Mouse (Mus musculus) kidney, adult 2 months (tissue): ENCODE data around the gene Napa. TPM values are rescaled to one million over a fixed set of nuclear protein-coding genes. Genes with fewer than 3 reads are reported as not detected.

Experiments
- DNase-seq: peaks from one replicate; pipeline ENCODE4 v3.0.0; 2021
- H3K27ac ChIP-seq: fragments of 200-500 bp; 2 replicates; pipeline ENCODE4 v1.5.1; 2012; ENCODE audit warnings: low read depth, low read length, control low read depth, inconsistent platforms; ENCODE audit not compliant: insufficient read depth
- H3K27me3 ChIP-seq: fragments of 200-500 bp; replicated peaks from 2 replicates; pipeline ENCODE4 v1.6.1; 2012; ENCODE audit warnings: mild to moderate bottlenecking, moderate library complexity, low read length, inconsistent platforms; ENCODE audit not compliant: control insufficient read depth, insufficient read depth
- H3K36me3 ChIP-seq: fragments of 200-500 bp; 2 replicates; pipeline ENCODE4 v1.6.1; 2012; ENCODE audit warnings: mild to moderate bottlenecking, moderate library complexity, low read length, inconsistent platforms; ENCODE audit not compliant: control insufficient read depth, insufficient read depth
- H3K4me1 ChIP-seq: fragments of 200-500 bp; 2 replicates; pipeline ENCODE4 v1.6.1; 2011; ENCODE audit warnings: low read length; ENCODE audit not compliant: control insufficient read depth, insufficient read depth
- H3K4me3 ChIP-seq: fragments of 200-500 bp; 2 replicates; pipeline ENCODE4 v1.5.1; 2011; ENCODE audit warnings: mild to moderate bottlenecking, low read depth, low read length, control low read depth; ENCODE audit not compliant: insufficient read depth
- CTCF ChIP-seq: fragments of 200-500 bp; conservative IDR thresholded peaks from 2 replicates; pipeline ENCODE4 v1.5.1; 2011; ENCODE audit warnings: low read depth, mild to moderate bottlenecking, control low read depth, low read length, moderate library complexity, mixed read lengths; ENCODE audit not compliant: insufficient read depth, insufficient read length
- POLR2A ChIP-seq: fragments of 200-500 bp; IDR thresholded peaks from one replicate; pipeline ENCODE4 v1.6.1; 2011; ENCODE audit warnings: low read depth, low read length, control low read depth
- WGBS: fragments of 180-500 bp; shearing (Covaris S2); methylation state at CpG from one replicate; pipeline ENCODE4 v1.1.7; 2018; 5-methylcytosine and 5-hydroxymethylcytosine counted together
- polyA plus RNA-seq: library from polyadenylated mRNA; depleted of rRNA; stranded (reverse); fragments of >200 nt; gene quantifications from 2 replicates; pipeline ENCODE4 v1.2.3, GENCODE M21; 2012

Napa gene
- polyA plus RNA-seq, 1 experiment, result 177 TPM

GRCm38 (mm10) chr7:16108886-16109542 is 10.8 kb downstream of the Napa start:
- H3K36me3 ChIP-seq, result no peaks in the 10 kb centered on the region

DNA sequence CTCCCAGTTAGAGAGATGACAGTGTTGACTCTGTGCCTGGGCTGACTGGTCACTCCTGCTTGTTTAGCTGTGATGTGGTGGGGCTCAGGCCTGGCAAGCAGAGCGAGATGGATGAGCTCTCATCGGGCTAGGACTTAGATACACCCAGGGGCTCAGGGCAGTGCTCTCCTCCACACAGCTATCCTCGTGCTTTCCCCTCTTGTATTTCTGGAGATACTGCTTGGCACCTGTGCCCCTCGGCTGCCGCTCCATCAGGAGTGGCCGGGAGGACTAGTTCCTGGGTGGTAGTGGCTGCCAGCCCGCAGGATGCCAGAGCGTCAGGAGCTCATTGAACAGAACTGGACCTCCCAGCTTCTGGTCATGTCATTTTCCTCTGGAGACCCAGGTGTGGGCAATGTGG is 11.9 kb downstream of the Napa start:
- 92% methylated on average over 8 of the region's 8 CpGs for WGBS
- Histone ChIP-seq H3K36me3 (no peaks in the 10 kb centered on the region; the same call in 1 of the 2 replicates), H3K4me1 (no peaks in the 10 kb centered on the region), H3K4me3 (no peak overlapping the region), H3K27ac (no peak overlapping the region), H3K27me3 (no peaks in the 10 kb centered on the region)
- DNase-seq, result no peak
- TF ChIP-seq POLR2A, result no peak
- TF ChIP-seq CTCF, result no peak

More at GRCm38 (mm10) chr7:16108886-16109542, 10.8 kb downstream of the Napa start:
- no peak overlapping the region for H3K27ac ChIP-seq
- H3K4me3 ChIP-seq, result no peak overlapping the region
- no peak for DNase-seq
- WGBS, result 89% methylated on average over 9 of the region's 9 CpGs
- TF ChIP-seq CTCF (no peak), POLR2A (no peak)
- no peaks in the 10 kb centered on the region for H3K27me3 ChIP-seq
- H3K4me1 ChIP-seq, result no peaks in the 10 kb centered on the region

GRCm38 (mm10) chr7:16111284-16112090 is 13.2 kb downstream of the Napa start:
- no peaks in the 10 kb centered on the region for H3K27me3 ChIP-seq
- WGBS, result 88% methylated on average over 7 of the region's 7 CpGs

DNA sequence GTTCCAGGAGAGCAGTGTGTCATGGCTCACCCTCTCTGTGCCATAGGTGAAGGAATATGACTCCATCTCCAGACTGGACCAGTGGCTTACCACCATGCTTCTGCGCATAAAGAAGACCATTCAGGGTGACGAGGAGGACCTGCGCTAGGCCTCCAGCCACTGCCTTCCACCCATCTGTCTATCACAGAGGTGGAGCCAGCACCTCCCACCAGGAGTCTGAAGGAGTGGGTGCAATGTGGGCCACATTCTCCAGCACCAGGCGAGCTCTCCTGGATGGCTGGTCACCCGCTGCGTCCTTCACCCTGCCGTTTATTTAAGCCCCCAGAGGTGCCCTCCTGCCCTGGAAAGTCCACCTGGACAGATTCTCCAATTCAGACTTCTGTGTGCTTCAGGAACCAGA is 18.2 kb downstream of the Napa start:
- peaks cover 6% of the 10 kb centered on the region; the same call in 1 of the 2 replicates for H3K4me1 ChIP-seq
- no peak overlapping the region for H3K4me3 ChIP-seq
- no peak for DNase-seq
- 95% methylated on average over 7 of the region's 7 CpGs for WGBS
- H3K27me3 ChIP-seq, result no peaks in the 10 kb centered on the region
- peaks cover 2% of the 10 kb centered on the region; the same call in 1 of the 2 replicates for H3K36me3 ChIP-seq
- no peak overlapping the region for H3K27ac ChIP-seq
- TF ChIP-seq CTCF (no peak), POLR2A (no peak)

More at GRCm38 (mm10) chr7:16111284-16112090, 13.2 kb downstream of the Napa start:
- H3K36me3 ChIP-seq, result peaks cover 2% of the 10 kb centered on the region; the same call in 1 of the 2 replicates
- no peak for DNase-seq
- no peak overlapping the region for H3K27ac ChIP-seq
- TF ChIP-seq POLR2A (no peak), CTCF (no peak)
- H3K4me1 ChIP-seq, result no peaks in the 10 kb centered on the region
- no peak overlapping the region for H3K4me3 ChIP-seq

DNA sequence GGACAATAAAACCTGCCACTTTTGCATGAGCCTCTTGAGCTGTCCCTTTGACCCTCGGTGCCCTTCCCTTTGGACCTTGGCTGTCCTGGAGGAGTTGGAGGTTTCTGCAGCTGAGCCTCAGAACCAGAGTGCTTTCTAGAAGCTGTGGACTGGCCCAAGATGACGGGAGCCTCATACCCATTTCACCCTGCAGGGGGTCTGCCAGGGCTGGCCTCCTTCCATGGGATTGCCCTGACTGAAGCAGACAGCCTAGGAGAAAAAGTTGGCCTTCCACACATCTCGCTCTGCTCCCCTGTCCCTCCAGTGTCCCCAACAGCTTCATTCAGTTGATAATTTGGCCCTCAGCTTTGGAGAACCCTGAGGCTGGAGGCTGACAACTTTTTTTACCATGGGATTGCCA is 18.8 kb downstream of the Napa start:
- WGBS, result 81% methylated on average over 3 of the region's 3 CpGs
- no peak for DNase-seq
- Histone ChIP-seq H3K4me3 (no peak overlapping the region), H3K27ac (no peak overlapping the region), H3K4me1 (peaks cover 6% of the 10 kb centered on the region; the same call in 1 of the 2 replicates), H3K27me3 (no peaks in the 10 kb centered on the region), H3K36me3 (peaks cover 2% of the 10 kb centered on the region; the same call in 1 of the 2 replicates)
- TF ChIP-seq POLR2A, result no peak
- no peak for TF ChIP-seq CTCF

DNA sequence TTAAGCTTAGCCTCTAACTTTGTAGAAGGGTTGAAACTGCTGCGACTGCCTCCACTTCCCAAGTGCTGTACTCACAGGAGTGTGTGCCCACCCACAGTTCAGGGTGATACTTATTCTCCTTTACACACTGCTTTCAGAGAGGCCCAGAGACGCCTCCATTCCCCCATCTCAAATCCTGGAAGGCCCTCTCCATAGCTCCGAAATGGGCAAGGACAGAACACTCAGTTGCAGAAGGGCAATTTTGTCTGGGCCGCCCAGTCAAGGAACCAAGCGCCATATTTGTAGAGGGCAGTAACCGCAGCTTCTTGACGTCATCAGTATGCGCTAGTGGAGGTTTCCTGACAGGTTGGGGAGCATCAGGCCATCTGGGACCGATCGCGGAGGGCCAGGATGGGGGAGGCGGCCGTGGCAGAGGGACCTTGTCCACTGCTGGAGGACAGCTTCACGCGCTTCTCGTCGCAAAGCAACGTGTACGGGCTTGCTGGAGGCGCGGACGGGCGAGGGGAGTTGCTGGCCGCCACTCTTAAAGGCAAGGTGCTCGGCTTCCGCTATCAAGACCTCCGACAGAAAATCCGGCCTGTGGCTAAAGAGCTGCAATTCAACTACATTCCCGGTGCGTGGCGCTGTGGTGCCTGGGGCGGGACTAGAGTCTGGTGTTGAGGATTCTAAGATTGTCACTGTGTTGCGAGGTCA is 21.5 kb downstream of the Napa start, which contains the start of gene Kptn:
TSS of gene Kptn (plus strand) at position 327 of the 693 bp plus-strand sequence.
- Histone ChIP-seq H3K4me1 (peaks cover 6% of the 10 kb centered on the region; the same call in 1 of the 2 replicates), H3K4me3 (peak within 1 kb of the TSS; percentile 84), H3K27ac (peak within 1 kb of the TSS; percentile 78), H3K27me3 (no peaks in the 10 kb centered on the region), H3K36me3 (peaks cover 2% of the 10 kb centered on the region; the same call in 1 of the 2 replicates)
- TF ChIP-seq POLR2A, result peak; percentile 18
- peak; percentile 85 for TF ChIP-seq CTCF
- WGBS, result under 1% methylated on average over 33 of the region's 33 CpGs
- DNase-seq, result peak; percentile 93
